Mouse (Mus musculus): ENCODE data around the gene Stk16. TPM values are rescaled to one million over a fixed set of nuclear protein-coding genes. Genes with fewer than 3 reads are reported as not detected.

The Stk16 gene
- 149 and 174 TPM in 2 replicates for polyA plus RNA-seq (2012; rRNA removed)

DNA sequence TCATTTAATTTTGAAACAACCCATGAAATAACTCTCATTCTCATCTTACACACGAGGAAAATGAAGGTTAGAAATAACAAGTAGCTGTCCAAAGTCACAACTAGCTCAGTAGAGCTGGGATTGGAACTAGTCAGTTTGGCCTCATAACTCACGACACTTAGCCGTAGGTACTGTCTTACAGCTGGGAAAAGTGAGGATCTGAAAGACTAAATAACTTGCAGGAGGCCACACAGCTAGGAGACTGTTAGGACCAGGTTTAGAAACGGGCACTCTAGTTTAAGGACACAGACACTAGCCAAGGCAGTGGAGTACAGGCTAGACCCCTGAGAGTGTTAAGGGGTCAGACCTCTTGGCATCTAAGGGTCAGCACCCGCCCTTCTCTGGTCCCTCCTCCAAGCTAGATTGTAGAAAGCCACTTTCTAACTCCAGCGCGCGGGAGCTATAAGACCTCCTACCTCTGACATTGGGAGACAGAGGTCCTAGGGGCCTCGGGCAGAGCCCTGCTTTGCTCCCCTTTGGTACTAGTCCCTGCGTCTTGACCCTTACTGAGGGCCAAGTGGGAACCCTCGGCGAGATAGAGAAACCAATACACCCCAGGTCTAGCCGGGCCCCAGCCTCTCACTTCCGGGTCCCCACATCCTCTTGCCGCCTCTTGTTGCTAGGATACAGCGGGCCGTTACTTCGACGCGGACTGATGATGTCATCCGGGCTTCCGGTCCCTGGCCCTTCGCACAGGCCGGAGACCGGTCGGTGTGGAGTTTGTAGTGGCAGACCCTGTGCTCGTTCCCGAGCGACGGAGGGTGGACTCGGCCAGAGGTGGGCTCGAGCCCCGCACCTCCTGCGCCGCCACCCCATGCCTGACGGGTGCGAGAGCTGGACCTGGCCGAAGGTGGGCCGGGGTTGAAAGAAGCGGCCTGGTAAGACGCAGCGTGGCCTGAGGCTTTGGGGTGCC is at the start of gene Stk16, which contains the start of gene Glb1l:
Stk16 (plus strand) TSS at position 703 of the 952 bp plus-strand sequence.
Glb1l (minus strand) TSS at position 678 of the 952 bp plus-strand sequence.
- DNase-seq (ENCODE audit: low read depth) = no peak

DNA sequence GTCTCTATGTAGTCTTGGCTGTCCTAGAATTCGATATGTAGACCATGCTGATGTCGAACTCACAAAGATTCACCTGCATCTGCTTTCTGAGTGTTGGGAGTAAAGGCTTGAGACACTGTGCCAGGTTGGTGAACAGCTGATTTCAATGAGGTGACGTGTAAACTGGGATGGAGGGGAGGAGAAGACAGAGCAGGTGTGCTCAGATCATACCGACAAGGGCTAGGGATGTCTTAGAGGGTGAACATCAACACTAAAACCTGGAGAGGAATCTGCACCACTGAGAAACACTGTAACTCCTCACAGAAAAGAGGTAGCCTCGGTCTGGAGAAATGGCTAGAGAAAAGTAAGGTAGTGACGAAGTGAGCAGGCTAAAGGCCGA is 42.6 kb upstream of the Stk16 start:
- no peak for DNase-seq (ENCODE audit: low read depth)

DNA sequence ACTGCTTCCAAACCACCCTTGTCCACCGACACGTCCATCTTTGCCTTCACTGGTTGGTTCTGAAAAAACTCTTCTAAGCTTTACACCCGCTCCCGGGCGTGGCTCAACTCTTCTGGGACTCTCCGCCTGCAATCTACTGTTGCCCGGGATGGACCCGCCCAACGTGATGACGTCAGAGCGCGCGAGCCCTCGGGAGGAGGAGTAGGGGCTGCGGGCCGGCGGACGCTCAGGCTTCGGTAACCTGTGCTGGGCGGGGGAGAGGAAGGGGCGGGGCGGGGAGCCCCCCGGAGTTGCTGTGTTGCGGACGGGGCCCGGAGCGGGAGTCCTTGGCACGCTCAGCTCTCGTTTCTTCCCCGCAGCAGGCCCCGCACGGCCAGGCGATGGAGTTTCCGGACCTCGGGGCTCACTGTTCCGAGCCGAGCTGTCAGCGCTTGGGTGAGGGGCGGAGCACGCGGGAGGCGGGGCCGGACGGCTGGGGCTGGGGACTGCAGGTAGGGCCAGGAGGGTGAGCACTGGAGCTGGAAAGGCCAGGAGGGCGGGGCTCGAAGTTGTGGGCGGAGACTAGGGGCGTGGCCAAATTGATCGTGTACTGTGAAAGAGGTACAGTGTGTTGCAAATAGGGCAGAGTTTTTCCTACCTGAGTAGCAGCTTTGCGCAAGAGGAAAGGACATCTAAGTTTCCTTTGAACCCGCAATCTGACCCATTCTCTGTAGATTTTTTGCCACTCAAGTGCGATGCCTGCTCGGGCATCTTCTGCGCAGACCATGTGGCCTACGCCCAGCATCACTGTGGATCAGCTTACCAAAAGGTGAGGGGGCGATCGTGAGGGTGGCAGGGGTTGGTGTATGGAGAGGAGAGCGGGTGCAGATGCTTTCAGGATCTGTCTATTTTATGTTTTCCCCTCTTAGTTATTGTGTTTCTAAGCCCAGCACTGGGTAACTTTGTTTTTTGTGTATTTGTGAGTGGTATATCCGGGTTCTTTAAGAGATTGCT is 41.9 kb upstream of the Stk16 start, which contains the start of gene Zfand2b:
Zfand2b (plus strand) TSS at position 175 of the 993 bp plus-strand sequence.
- peak; percentile 77 for DNase-seq (ENCODE audit: low read depth)

DNA sequence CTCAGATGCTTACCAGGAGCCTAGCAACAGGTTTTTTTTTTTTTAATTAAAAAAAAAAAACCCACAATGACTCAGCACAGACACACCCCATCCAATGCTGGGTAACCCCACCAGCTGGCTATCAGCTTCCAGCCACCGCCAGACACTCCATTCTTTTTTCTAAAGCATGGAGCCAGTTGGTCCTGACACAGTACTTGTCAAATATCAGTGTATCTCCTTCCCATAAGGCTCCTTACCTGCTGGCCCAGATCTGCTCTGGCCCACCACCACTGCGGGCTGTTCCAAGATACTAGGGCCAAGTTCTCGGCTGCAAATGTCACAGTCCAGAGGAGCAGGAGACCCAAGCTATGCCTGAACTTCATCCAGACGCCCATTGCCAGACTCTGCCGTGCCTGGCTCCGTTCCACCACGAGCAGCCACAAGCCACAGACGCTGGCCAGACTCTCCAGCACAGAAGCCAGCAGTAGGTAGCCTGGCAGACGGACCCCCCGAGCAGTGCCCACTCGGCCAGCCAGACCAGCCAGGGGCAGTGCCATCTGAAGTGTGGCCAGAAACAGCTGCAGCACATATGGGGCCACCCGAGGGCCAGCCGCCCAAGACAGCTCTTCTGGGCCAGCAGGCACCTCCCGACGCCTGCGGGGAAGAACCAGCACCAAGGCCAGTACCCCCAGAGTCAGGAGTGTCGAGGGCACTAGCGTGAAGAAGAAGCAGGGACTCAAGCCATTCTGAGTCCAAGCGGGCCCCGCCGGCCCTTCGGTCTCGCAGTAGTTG is 31.1 kb upstream of the Stk16 start:
- no peak for DNase-seq (ENCODE audit: low read depth)

DNA sequence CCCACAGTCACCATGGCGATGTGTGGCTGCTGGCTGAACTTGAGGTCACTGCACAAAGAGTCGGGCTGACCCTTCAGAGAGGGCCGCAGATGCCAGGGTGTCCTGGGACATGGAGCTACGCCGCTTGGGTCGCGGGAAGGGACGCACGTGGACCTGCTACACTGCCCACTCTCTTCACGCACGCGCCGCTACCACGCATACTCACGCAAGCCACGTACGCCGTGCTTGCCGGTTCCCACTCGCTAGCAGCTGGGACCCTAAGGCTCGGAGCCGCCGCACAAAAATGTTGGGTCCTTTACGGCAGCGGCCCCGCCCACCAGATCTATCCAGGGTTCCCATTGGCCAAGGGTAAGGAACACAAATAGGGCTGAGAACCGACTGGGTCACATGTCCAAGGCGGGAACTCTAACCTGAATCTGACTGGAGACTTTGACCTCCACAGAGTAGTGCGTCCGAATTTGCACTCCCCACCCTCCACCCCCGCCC is 30.5 kb upstream of the Stk16 start, which contains the start of gene Abcb6:
Abcb6 (minus strand) TSS at position 288 of the 486 bp plus-strand sequence.
- peak; percentile 38 for DNase-seq (ENCODE audit: low read depth)

GRCm38 (mm10) chr1:75180741-75181140 is 29.9 kb upstream of the Stk16 start:
- DNase-seq (ENCODE audit: low read depth) = no peak

- no peak for DNase-seq (ENCODE audit: low read depth)
Measured at GRCm38 (mm10) chr1:75181377-75181870, 29.2 kb upstream of the Stk16 start.

DNA sequence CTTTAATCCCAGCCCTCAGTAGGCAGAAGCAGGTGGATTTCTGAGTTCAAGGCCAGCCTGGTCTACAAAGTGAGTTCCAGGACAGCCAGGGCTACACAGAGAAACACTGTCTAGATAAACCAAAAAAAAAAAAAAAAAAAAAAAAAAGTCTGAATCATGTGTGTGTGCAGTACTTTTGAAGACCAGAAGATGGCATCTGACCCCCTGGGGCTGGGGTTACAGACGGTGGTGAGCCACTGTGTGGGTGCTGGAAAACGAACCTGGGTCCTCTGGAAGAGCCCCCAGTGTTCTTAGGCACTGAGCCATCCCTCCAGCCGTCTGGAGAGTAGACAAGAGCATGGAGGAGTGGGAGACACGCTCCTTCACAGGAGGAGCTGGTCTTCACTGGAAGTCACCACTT is 28.5 kb upstream of the Stk16 start:
- no peak for DNase-seq (ENCODE audit: low read depth)

DNA sequence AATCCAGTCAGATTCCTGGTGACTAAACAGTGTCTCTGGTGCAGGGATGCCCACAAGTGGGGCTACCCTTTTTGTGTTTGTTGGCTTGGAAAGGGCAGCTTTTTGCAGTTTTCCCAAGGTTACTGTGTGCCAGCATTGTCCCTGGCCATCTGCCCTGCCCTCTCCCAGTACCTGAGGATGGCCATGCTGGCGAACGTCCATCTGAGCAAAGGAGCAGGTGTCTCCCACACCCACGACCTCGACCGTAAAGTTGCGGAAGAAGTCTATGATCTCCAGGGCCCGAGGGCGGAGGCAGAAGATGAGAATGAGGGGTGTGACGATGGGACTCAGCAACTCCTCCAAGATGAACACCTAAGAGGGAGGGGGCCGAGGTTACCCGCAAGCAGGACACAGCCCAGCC is 25.1 kb upstream of the Stk16 start:
- no peak for DNase-seq (ENCODE audit: low read depth)

- no peak for DNase-seq (ENCODE audit: low read depth)
Measured at GRCm38 (mm10) chr1:75187126-75187525, 23.5 kb upstream of the Stk16 start.

DNA sequence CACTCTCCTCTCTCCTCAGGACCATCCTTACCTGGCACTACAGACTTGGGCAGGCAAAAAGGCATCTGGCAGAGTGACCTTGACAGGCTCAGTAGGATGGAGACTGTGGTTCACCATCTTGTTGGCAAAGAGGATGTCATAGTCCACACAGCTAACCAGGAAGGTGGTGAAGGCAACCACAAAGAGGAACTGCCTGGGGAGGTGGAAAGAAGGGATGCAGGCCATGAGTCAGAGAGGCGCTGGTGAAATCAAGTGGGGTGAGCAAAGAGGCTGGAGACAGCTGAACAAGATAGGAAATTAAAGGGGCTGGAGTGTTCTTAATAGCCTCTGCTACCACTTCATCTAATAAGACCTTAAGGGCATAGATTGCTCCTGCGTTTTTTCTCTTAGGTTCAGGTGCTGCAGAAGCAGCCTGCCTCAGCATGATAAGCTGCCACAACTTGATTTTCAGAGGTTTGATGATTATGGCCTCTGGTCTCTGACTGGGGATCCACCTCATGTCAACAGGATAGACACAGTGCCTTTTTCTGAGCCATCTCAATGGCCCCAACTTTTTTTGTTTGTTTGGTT is 22.6 kb upstream of the Stk16 start:
- DNase-seq (ENCODE audit: low read depth) = no peak

- no peak for DNase-seq (ENCODE audit: low read depth)
Measured at GRCm38 (mm10) chr1:75190577-75190976, 20.1 kb upstream of the Stk16 start.

DNA sequence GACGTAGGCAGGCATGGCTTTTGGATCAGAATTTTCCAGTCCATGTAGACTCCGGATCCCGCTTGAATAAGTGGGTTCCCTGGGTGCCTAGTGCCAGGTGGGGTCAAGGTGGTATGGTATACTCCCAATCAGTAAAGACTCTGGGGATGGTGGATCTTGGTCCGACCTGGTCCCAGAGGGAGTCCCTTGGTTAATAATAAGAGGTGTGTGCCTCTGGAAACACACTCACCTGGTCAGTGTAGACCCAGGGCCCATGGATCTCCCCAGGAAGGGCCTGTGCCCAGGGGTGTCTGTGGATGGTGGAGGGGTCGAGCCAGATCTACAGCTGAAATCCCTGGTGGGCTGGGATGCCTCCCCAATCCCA is 19.4 kb upstream of the Stk16 start:
- DNase-seq (ENCODE audit: low read depth) = no peak

DNA sequence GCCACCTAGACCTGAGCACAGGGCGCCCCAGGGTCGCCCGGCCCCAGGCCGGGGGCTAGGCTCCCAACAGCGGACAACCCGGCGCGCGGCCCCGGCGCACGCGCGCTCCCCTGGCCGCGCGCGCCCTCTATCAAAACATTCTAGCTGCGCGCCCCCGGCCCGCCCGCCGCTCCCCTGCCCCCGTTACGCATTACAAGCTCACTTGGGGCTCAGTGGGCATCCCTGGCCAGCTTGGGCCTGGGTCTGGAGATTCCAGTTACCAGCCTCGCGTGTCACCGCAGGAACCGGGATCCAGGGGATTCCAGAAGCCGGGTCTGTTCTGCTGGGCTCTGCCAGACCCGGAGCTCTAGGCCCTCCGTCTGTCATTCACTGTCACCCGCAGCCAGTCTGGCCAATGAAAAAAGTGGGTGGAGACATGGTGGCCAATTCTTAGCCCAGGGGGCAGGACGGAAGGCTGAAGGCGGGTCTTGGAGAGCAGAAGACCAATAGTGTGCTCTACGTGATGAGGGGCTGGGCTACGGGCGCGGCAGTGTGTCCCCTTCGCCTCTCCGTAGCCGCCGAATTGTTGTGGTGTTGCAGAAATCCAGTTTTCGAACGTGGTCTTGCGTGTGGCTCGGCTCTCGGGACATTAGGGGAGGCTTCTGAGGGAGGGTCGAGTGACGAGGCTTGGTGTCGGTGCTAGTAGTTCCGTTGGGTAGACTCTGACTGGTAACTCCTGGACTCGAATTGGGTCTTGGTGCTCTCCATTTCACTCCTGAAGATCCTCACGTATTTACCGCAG is 18.8 kb upstream of the Stk16 start, which contains the start of the genes Ankzf1 and Atg9a:
Ankzf1 (plus strand) TSS at position 530 of the 781 bp plus-strand sequence.
Atg9a (minus strand) TSS at position 575 of the 781 bp plus-strand sequence.
- peak; percentile 92 for DNase-seq (ENCODE audit: low read depth)

GRCm38 (mm10) chr1:75192452-75192851 is 18.2 kb upstream of the Stk16 start:
- no peak for DNase-seq (ENCODE audit: low read depth)

DNA sequence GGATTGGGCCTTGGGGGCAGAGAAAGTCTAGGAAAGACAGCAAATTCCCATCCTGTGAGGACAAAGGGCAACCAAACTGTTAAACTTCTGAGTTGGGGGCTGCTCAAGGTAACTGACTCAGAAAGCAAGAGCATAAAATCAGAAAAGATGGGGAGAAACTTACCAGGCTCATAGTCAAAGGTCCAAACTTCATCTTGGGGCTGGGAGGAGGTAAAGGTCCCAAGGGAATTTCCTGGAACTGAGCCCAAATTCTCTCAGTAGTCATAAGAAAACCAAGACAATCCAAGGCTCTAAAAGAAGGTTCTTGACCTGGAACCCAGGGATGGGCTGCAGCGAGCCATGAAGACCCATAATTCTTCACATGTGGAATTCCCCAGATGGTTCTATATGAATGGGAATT is 9.4 kb upstream of the Stk16 start:
- DNase-seq (ENCODE audit: low read depth) = no peak

- DNase-seq (ENCODE audit: low read depth) = no peak
Measured at GRCm38 (mm10) chr1:75208967-75209678, 1.5 kb upstream of the Stk16 start.

GRCm38 (mm10) chr1:75211141-75211708 is 587 bp downstream of the Stk16 start:
- DNase-seq (ENCODE audit: low read depth) = no peak

- no peak for DNase-seq (ENCODE audit: low read depth)
Measured at GRCm38 (mm10) chr1:75212542-75212941, 1.9 kb downstream of the Stk16 start.

Measured in gonadal fat pad, adult 2 months (tissue).